Comparison of ENCODE assay signal across 7 mouse cellular contexts in the genomic region with DNA sequence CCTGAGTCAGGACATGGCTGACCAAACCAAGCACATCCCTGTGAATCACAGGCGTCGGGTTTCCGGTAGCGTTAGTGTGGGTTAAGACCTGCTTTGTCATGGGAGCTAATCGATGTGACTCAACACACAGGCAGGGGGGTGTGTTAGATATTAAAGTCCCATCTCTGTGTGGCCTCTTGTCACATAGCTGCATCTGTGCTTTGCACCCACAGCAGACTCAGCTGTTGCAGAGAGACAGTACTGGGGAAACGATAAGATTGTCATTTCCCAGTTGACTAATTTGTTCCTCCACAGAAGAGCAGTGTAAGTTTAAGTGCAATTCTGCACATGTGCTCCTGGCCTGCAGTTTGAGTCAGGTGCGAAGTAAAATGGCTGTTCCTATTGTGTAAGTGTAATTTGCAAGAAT. TPM values are rescaled to one million over a fixed set of nuclear protein-coding genes. Genes with fewer than 3 reads are reported as not detected.
DNase-seq lines count a peak whose midpoint lies in the region; ATAC-seq and TF ChIP-seq lines count a peak whose summit lies in the region.

No protein-coding gene starts in this region.

- H3K4me1 ChIP-seq in intestine, embryonic 14.5 days (replicated peaks; ENCODE audit: control insufficient read depth, insufficient read depth, low read length) = peaks cover 26% of the 10 kb centered on the region
- peaks cover 9% of the 10 kb centered on the region; the same call in 1 of the 2 replicates for H3K4me1 ChIP-seq in midbrain, postnatal 0 days (ENCODE audit: insufficient read depth, low read length)

- H3K9ac ChIP-seq in intestine, embryonic 14.5 days (ENCODE audit: low read length) = peak overlapping the region; percentile 89
- 0 out of 2 replicates have a peak overlapping the region, but pooled peaks have one; percentile 90 for H3K9ac ChIP-seq in midbrain, postnatal 0 days (replicated peaks; ENCODE audit: low read length, poor library complexity, severe bottlenecking)

- no peak for ATAC-seq in intestine, embryonic 14.5 days (replicated peaks; ENCODE audit: low FRiP score, low TSS enrichment, low read depth)
- ATAC-seq in midbrain, postnatal 0 days (ENCODE audit: low FRiP score) = no peak

- H3K27ac ChIP-seq in intestine, embryonic 14.5 days (ENCODE audit: low read depth) = no peak overlapping the region
- H3K27ac ChIP-seq in midbrain, postnatal 0 days (ENCODE audit: low read depth, low read length) = no peak overlapping the region

- H3K9me3 ChIP-seq in intestine, embryonic 14.5 days (ENCODE audit: control insufficient read depth, low read length) = no peaks in the 10 kb centered on the region
- H3K9me3 ChIP-seq in midbrain, postnatal 0 days (ENCODE audit: low read length) = no peaks in the 10 kb centered on the region

- 37% methylated on average over 7 of the region's 7 CpGs for WGBS in intestine, embryonic 14.5 days
- WGBS in midbrain, postnatal 0 days = 49% methylated on average over 7 of the region's 7 CpGs

- TF ChIP-seq CTCF in C2C12 (IDR thresholded peaks at IDR 0.05; ENCODE audit: control insufficient read depth, insufficient read depth, insufficient read length) = no peak
- TF ChIP-seq CTCF in midbrain, postnatal 0 days (IDR thresholded peaks at IDR 0.05) = no peak

- H3K4me2 ChIP-seq in intestine, embryonic 14.5 days (ENCODE audit: low read length) = peak overlapping the region; percentile 70
- peak overlapping the region; percentile 86 for H3K4me2 ChIP-seq in midbrain, postnatal 0 days (ENCODE audit: low read depth, low read length, poor library complexity, severe bottlenecking)

- peak; percentile 80 for DNase-seq in 3T3-L1 (ENCODE audit: low read depth, low spot score)
- peak; percentile 26 for DNase-seq in embryo, embryonic 10 days (ENCODE audit: low spot score)
- no peak for DNase-seq in intestine, embryonic 14.5 days (ENCODE audit: low spot score)
- DNase-seq in midbrain, postnatal 0 days (ENCODE audit: low spot score) = no peak
- DNase-seq in left cerebral cortex, postnatal 25 days (ENCODE audit: low spot score in 2 of 2) = no peak
- no peak for DNase-seq in cerebellum, postnatal 10 days

- H3K36me3 ChIP-seq in C2C12 (ENCODE audit: control insufficient read depth, insufficient read depth) = peaks cover 66% of the 10 kb centered on the region
- H3K36me3 ChIP-seq in intestine, embryonic 14.5 days (ENCODE audit: control insufficient read depth, insufficient read depth, low read length) = peaks cover 54% of the 10 kb centered on the region
- peaks cover 17% of the 10 kb centered on the region; the same call in 1 of the 2 replicates for H3K36me3 ChIP-seq in midbrain, postnatal 0 days (ENCODE audit: insufficient read depth, low read length)

- peak overlapping the region; percentile 85 for H3K4me3 ChIP-seq in C2C12 (ENCODE audit: insufficient read depth, poor library complexity, severe bottlenecking)
- H3K4me3 ChIP-seq in intestine, embryonic 14.5 days (ENCODE audit: low read depth, low read length) = peak overlapping the region; percentile 95
- peak overlapping the region; percentile 89 for H3K4me3 ChIP-seq in midbrain, postnatal 0 days (ENCODE audit: low read depth, low read length)

- H3K27me3 ChIP-seq in C2C12 (ENCODE audit: control insufficient read depth, insufficient read depth, insufficient read length) = no peaks in the 10 kb centered on the region
- H3K27me3 ChIP-seq in intestine, embryonic 14.5 days (replicated peaks; ENCODE audit: control insufficient read depth, insufficient read depth, low read length) = no peaks in the 10 kb centered on the region
- no peaks in the 10 kb centered on the region for H3K27me3 ChIP-seq in midbrain, postnatal 0 days (ENCODE audit: insufficient read depth, low read length)

- H3K79me2 ChIP-seq in C2C12 (ENCODE audit: control insufficient read depth, insufficient read depth) = peaks cover 96% of the 10 kb centered on the region

- intact Hi-C loops in left cerebral cortex, postnatal 25 days (cut with DNase I) = loop anchor here (5.0 kb wide), 1 partner anchor 76 kb away; no protein-coding TSS in a partner anchor

- peaks cover 74% of the 10 kb centered on the region for H3K79me3 ChIP-seq in C2C12 (ENCODE audit: low read depth)

- H3ac ChIP-seq in C2C12 (ENCODE audit: control insufficient read depth, insufficient read length, low read depth) = peak overlapping the region; percentile 14

TF ChIP-seq in C2C12, 6 proteins besides CTCF, POLR2A, EP300 and RAD21:
- peak; percentile 57 for TF ChIP-seq MYOD1 (IDR thresholded peaks at IDR 0.05; ENCODE audit: control insufficient read depth, insufficient read length, low read depth)
- peak; percentile 43 for TF ChIP-seq MAX (IDR thresholded peaks at IDR 0.05)
- no peak for TF ChIP-seq FOSL1 (IDR thresholded peaks at IDR 0.05; ENCODE audit: insufficient read depth, low read length, poor library complexity, severe bottlenecking)

RNA-seq across cellular contexts. Expression of gene Mettl6, which starts 1.4 kb away (rescaled TPM):
- polyA plus RNA-seq in C2C12 (2012; fragmentation: generic; extraction: Trizol) = 17.0 TPM
- polyA plus RNA-seq in intestine, embryonic 14.5 days (2014; fragmentation: Nextera tagmentation; extraction: Ambion mirVana) = 61.7 and 65.9 TPM in 2 replicates
- 19.7 and 20.1 TPM in 2 replicates for total RNA-seq in midbrain, postnatal 0 days (2014; rRNA removed)
- polyA plus RNA-seq in midbrain, postnatal 0 days (2015; fragmentation: Nextera tagmentation; extraction: Ambion mirVana) = 32.5 and 35.3 TPM in 2 replicates
- total RNA-seq in left cerebral cortex, postnatal 25 days (2021) = 10 to 100 TPM; 25.0 to 38.7 TPM

RNA-seq across cellular contexts. Expression of gene Eaf1, which starts 2.0 kb away (rescaled TPM):
- 30.2 TPM for polyA plus RNA-seq in C2C12 (2012; fragmentation: generic; extraction: Trizol)
- polyA plus RNA-seq in intestine, embryonic 14.5 days (2014; fragmentation: Nextera tagmentation; extraction: Ambion mirVana) = 21.7 and 23.4 TPM in 2 replicates
- 7.9 and 22.4 TPM in 2 replicates for total RNA-seq in midbrain, postnatal 0 days (2014; rRNA removed)
- polyA plus RNA-seq in midbrain, postnatal 0 days (2015; fragmentation: Nextera tagmentation; extraction: Ambion mirVana) = 3.8 and 4.0 TPM in 2 replicates
- total RNA-seq in left cerebral cortex, postnatal 25 days (2021) = 10 to 100 TPM; 11.6 to 15.9 TPM

Comparison
In these comparisons a context has a peak if more than half of its experiments do, and no peak if none do; other contexts are left out.
1. DNase-seq: peak in 3T3-L1 (single experiment) and embryo, embryonic 10 days (single experiment); none in intestine, embryonic 14.5 days (single experiment), midbrain, postnatal 0 days (single experiment), left cerebral cortex, postnatal 25 days (0 of 2) and cerebellum, postnatal 10 days (0 of 2).
2. Peak in every context shown above with its lines, with median percentiles within 50 percentile points of each other: H3K4me3 ChIP-seq.